19 mouse cellular contexts compared by ENCODE assay signal in the genomic region with DNA sequence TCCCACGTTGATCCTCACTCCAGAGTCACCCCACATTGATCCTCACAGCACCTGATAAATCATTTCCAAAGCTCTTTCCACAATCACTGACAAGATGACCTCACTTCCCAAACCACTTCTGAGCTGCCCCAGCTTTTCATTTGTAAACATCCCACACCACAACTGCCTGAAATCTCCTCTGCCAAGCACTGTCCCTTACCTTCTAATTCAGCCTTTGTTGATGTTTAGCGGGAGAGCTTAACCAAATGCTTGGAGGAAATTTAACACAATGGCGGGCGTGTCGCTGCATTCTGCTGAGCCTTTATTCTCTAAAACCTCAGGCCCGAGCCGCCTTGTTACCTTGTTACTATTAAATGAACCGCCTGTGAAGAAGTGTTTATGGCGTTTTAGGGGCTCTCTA.
DNase-seq lines count a peak whose midpoint lies in the region; ATAC-seq lines count a peak whose summit lies in the region.
"Had no signal": no experiment of that assay in that cellular context is flagged by ENCODE, and none has a peak within 500 bp of the region (broad histone marks: within the 10 kb centered on the region; RNA-seq: fewer than 3 reads in every experiment).

No protein-coding gene starts in this region.

- H3K4me1 ChIP-seq in hindbrain, embryonic 13.5 days (replicated peaks) = no peaks in the 10 kb centered on the region; the same call in 1 of the 2 replicates
- no peaks in the 10 kb centered on the region for H3K4me1 ChIP-seq in hindbrain, embryonic 11.5 days (replicated peaks; ENCODE audit: control insufficient read depth, insufficient read depth, low read length)
- H3K4me1 ChIP-seq in midbrain, embryonic 12.5 days = no peaks in the 10 kb centered on the region
- H3K4me1 ChIP-seq in midbrain, embryonic 16.5 days (ENCODE audit: control insufficient read depth, insufficient read depth, low read length) = peaks cover 5% of the 10 kb centered on the region; the same call in 1 of the 2 replicates
- peaks cover 6% of the 10 kb centered on the region; the same call in 1 of the 2 replicates for H3K4me1 ChIP-seq in midbrain, embryonic 14.5 days (ENCODE audit: control insufficient read depth, insufficient read depth, low read length)
- H3K4me1 ChIP-seq: heart, embryonic 15.5 days; kidney, embryonic 15.5 days; liver, embryonic 13.5 days had no signal

- no peak overlapping the region for H3K27ac ChIP-seq in hindbrain, embryonic 13.5 days
- H3K27ac ChIP-seq in hindbrain, embryonic 11.5 days (ENCODE audit: low read depth, low read length) = no peak overlapping the region
- H3K27ac ChIP-seq in midbrain, embryonic 12.5 days (replicated peaks) = no peak overlapping the region
- H3K27ac ChIP-seq in midbrain, embryonic 16.5 days (ENCODE audit: low read length) = no peak overlapping the region
- H3K27ac ChIP-seq in midbrain, embryonic 14.5 days (replicated peaks; ENCODE audit: low read depth, low read length) = no peak overlapping the region
- H3K27ac ChIP-seq: heart, embryonic 15.5 days; kidney, embryonic 15.5 days; limb, embryonic 10.5 days; liver, embryonic 13.5 days had no signal

- DNase-seq in embryo, embryonic 11 days = peak; percentile 15
- no peak for DNase-seq in embryo, embryonic 10 days (ENCODE audit: low spot score)
- DNase-seq in hindbrain, embryonic 11.5 days (ENCODE audit: low spot score) = no peak
- peak; percentile 23 for DNase-seq in midbrain, embryonic 14.5 days
- DNase-seq in right cerebral cortex, adult 18-20 months = no peak
- DNase-seq: adrenal gland, adult 8-10 months; cerebellum, adult 18-20 months; gastrocnemius, postnatal 14 days; liver, embryonic 13.5 days; right cerebral cortex, postnatal 4 days; thymus, adult 18-20 months had no signal

- WGBS in hindbrain, embryonic 13.5 days = 8% methylated on average over 9 of the region's 9 CpGs
- WGBS in hindbrain, embryonic 11.5 days = 12% methylated on average over 9 of the region's 9 CpGs
- WGBS in midbrain, embryonic 12.5 days = 6% methylated on average over 9 of the region's 9 CpGs
- 6% methylated on average over 9 of the region's 9 CpGs for WGBS in midbrain, embryonic 16.5 days
- 5% methylated on average over 9 of the region's 9 CpGs for WGBS in midbrain, embryonic 14.5 days

- H3K9ac ChIP-seq in hindbrain, embryonic 13.5 days = no peak overlapping the region
- no peak overlapping the region for H3K9ac ChIP-seq in hindbrain, embryonic 11.5 days (ENCODE audit: low read depth, low read length)
- no peak overlapping the region for H3K9ac ChIP-seq in midbrain, embryonic 12.5 days (replicated peaks)
- no peak overlapping the region for H3K9ac ChIP-seq in midbrain, embryonic 16.5 days (ENCODE audit: low read depth, low read length)
- no peak overlapping the region for H3K9ac ChIP-seq in midbrain, embryonic 14.5 days (replicated peaks; ENCODE audit: low read length)
- H3K9ac ChIP-seq: heart, embryonic 15.5 days; kidney, embryonic 15.5 days; liver, embryonic 13.5 days had no signal

- 0 out of 2 replicates have a peak overlapping the region, but pooled peaks have one; percentile 1 for H3K4me2 ChIP-seq in hindbrain, embryonic 13.5 days
- H3K4me2 ChIP-seq in hindbrain, embryonic 11.5 days (replicated peaks; ENCODE audit: low read depth, low read length) = no peak overlapping the region
- H3K4me2 ChIP-seq in midbrain, embryonic 12.5 days (replicated peaks) = 0 out of 2 replicates have a peak overlapping the region, but pooled peaks have one; percentile 7
- no peak overlapping the region for H3K4me2 ChIP-seq in midbrain, embryonic 16.5 days (ENCODE audit: low read length)
- H3K4me2 ChIP-seq in midbrain, embryonic 14.5 days (ENCODE audit: low read length) = no peak overlapping the region
- H3K4me2 ChIP-seq: heart, embryonic 15.5 days; kidney, embryonic 15.5 days; liver, embryonic 13.5 days had no signal

- no peak overlapping the region for H3K4me3 ChIP-seq in hindbrain, embryonic 13.5 days
- H3K4me3 ChIP-seq in hindbrain, embryonic 11.5 days (ENCODE audit: low read depth, low read length) = no peak overlapping the region
- no peak overlapping the region for H3K4me3 ChIP-seq in midbrain, embryonic 12.5 days
- no peak overlapping the region for H3K4me3 ChIP-seq in midbrain, embryonic 16.5 days (ENCODE audit: low read depth, low read length)
- no peak overlapping the region for H3K4me3 ChIP-seq in midbrain, embryonic 14.5 days (replicated peaks; ENCODE audit: low read depth, low read length)
- H3K4me3 ChIP-seq: erythroblast, embryonic 14.5 days; heart, embryonic 15.5 days; kidney, embryonic 15.5 days; limb, embryonic 10.5 days; liver, embryonic 13.5 days had no signal

- H3K27me3 ChIP-seq in hindbrain, embryonic 13.5 days = no peaks in the 10 kb centered on the region
- H3K27me3 ChIP-seq in hindbrain, embryonic 11.5 days (ENCODE audit: control insufficient read depth, insufficient read depth, low read length) = no peaks in the 10 kb centered on the region
- no peaks in the 10 kb centered on the region for H3K27me3 ChIP-seq in midbrain, embryonic 12.5 days
- no peaks in the 10 kb centered on the region for H3K27me3 ChIP-seq in midbrain, embryonic 16.5 days (ENCODE audit: control insufficient read depth, insufficient read depth, low read depth, low read length)
- H3K27me3 ChIP-seq in midbrain, embryonic 14.5 days (ENCODE audit: control insufficient read depth, insufficient read depth, low read length) = no peaks in the 10 kb centered on the region
- H3K27me3 ChIP-seq: CH12.LX; heart, embryonic 15.5 days; kidney, embryonic 15.5 days; liver, embryonic 13.5 days had no signal

- H3K9me3 ChIP-seq in hindbrain, embryonic 13.5 days = no peaks in the 10 kb centered on the region
- no peaks in the 10 kb centered on the region for H3K9me3 ChIP-seq in hindbrain, embryonic 11.5 days (ENCODE audit: control insufficient read depth, low read length)
- H3K9me3 ChIP-seq in midbrain, embryonic 12.5 days = no peaks in the 10 kb centered on the region
- H3K9me3 ChIP-seq in midbrain, embryonic 16.5 days (replicated peaks; ENCODE audit: control insufficient read depth, low read length, poor library complexity, severe bottlenecking) = no peaks in the 10 kb centered on the region
- no peaks in the 10 kb centered on the region for H3K9me3 ChIP-seq in midbrain, embryonic 14.5 days (ENCODE audit: control insufficient read depth, low read length)
- H3K9me3 ChIP-seq: heart, embryonic 15.5 days; kidney, embryonic 15.5 days; limb, embryonic 10.5 days; liver, embryonic 13.5 days had no signal

- no peaks in the 10 kb centered on the region for H3K36me3 ChIP-seq in hindbrain, embryonic 13.5 days
- no peaks in the 10 kb centered on the region for H3K36me3 ChIP-seq in hindbrain, embryonic 11.5 days (ENCODE audit: control insufficient read depth, insufficient read depth, low read length)
- H3K36me3 ChIP-seq in midbrain, embryonic 12.5 days = no peaks in the 10 kb centered on the region
- H3K36me3 ChIP-seq in midbrain, embryonic 16.5 days (ENCODE audit: control insufficient read depth, insufficient read depth, low read length) = no peaks in the 10 kb centered on the region
- no peaks in the 10 kb centered on the region for H3K36me3 ChIP-seq in midbrain, embryonic 14.5 days (ENCODE audit: control insufficient read depth, insufficient read depth, low read length)
- H3K36me3 ChIP-seq: heart, embryonic 15.5 days; kidney, embryonic 15.5 days; limb, embryonic 10.5 days; liver, embryonic 13.5 days had no signal

- ATAC-seq in hindbrain, embryonic 13.5 days (ENCODE audit: low FRiP score) = no peak
- no peak for ATAC-seq in hindbrain, embryonic 11.5 days (ENCODE audit: low FRiP score)
- ATAC-seq in midbrain, embryonic 12.5 days (ENCODE audit: low FRiP score, low read depth) = no peak
- ATAC-seq in midbrain, embryonic 16.5 days = no peak
- no peak for ATAC-seq in midbrain, embryonic 14.5 days (ENCODE audit: low FRiP score, low TSS enrichment)

Comparison
In these comparisons a context has a peak if more than half of its experiments do, and no peak if none do; other contexts are left out.
1. DNase-seq: peak in embryo, embryonic 11 days (single experiment) and midbrain, embryonic 14.5 days (single experiment); none in embryo, embryonic 10 days (single experiment), hindbrain, embryonic 11.5 days (single experiment) and right cerebral cortex, adult 18-20 months (single experiment).
2. H3K4me2 ChIP-seq: peak in hindbrain, embryonic 13.5 days (single experiment) and midbrain, embryonic 12.5 days (single experiment); none in hindbrain, embryonic 11.5 days (single experiment), midbrain, embryonic 16.5 days (single experiment) and midbrain, embryonic 14.5 days (single experiment).